Mouse (Mus musculus) heart, embryonic 10.5 days (tissue): ENCODE results near the gene Ripor1. TPM values are rescaled to one million over a fixed set of nuclear protein-coding genes. Genes with fewer than 3 reads are reported as not detected.
"Not testable (repeated sequence)": the region's sequence is repeated elsewhere in the genome, so short reads cannot be mapped to it uniquely, and the experiment has no call there.

Experiments used
- DNase-seq: peaks from one replicate; pipeline ENCODE4 v3.0.0-alpha.2; 2017; ENCODE audit warnings: low spot score
- H3K27ac ChIP-seq: fragments of 300-500 bp; sonication (generic); 2 replicates; pipeline ENCODE4 v1.5.1; 2016; ENCODE audit warnings: mild to moderate bottlenecking
- H3K27me3 ChIP-seq: fragments of 300-500 bp; sonication (generic); 2 replicates; pipeline ENCODE4 v1.6.1; 2016; ENCODE audit warnings: mild to moderate bottlenecking; ENCODE audit not compliant: poor library complexity, insufficient read depth, severe bottlenecking
- H3K36me3 ChIP-seq: fragments of 300-500 bp; sonication (generic); 2 replicates; pipeline ENCODE4 v1.6.1; 2016; ENCODE audit warnings: mild to moderate bottlenecking, moderate library complexity
- H3K4me1 ChIP-seq: fragments of 300-500 bp; sonication (generic); 2 replicates; pipeline ENCODE4 v1.6.1; 2016; ENCODE audit warnings: mild to moderate bottlenecking
- H3K4me3 ChIP-seq: fragments of 300-500 bp; sonication (generic); 2 replicates; pipeline ENCODE4 v1.5.1; 2016; ENCODE audit warnings: mild to moderate bottlenecking, moderate library complexity
- H3K9me3 ChIP-seq: fragments of 300-500 bp; sonication (generic); 2 replicates; pipeline ENCODE4 v1.6.1; 2016; ENCODE audit warnings: mild to moderate bottlenecking, moderate library complexity
- WGBS: fragments of 180-500 bp; shearing (Covaris S2); methylation state at CpG from one replicate; pipeline ENCODE4 v1.1.7; 2016; 5-methylcytosine and 5-hydroxymethylcytosine counted together
- polyA plus RNA-seq: library from polyadenylated mRNA; unstranded; fragments of >200 nt; fragmentation: Nextera tagmentation; extraction: Ambion mirVana; gene quantifications from 2 replicates; pipeline ENCODE4 v1.2.1, GENCODE M21; 2016

The Ripor1 gene
- polyA plus RNA-seq, 1 experiment from 2014 or later, result 34.8 TPM

DNA sequence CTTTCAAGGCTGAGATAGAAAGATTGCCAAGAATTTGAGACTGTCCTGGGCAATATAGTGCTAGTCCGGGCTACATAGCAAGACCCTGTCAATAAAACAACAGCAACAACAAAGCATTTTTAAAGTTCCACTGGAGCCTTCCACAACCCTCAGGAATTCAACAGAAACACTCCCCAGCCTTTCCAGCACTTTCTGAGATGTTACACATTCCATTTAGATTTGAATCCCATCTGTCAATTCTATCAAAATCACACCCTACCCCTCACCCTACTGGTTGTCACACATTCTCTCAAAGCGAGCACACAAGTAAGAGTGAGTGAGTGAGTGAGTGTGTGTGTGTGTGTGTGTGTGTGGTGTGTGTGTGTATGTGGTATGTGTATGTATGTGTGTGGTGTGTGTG is 12.6 kb upstream of the Ripor1 start:
- H3K4me1 ChIP-seq, result peaks cover 27% of the 10 kb centered on the region
- H3K27ac ChIP-seq, result no peak overlapping the region
- H3K9me3 ChIP-seq, result no peaks in the 10 kb centered on the region
- H3K36me3 ChIP-seq, result no peaks in the 10 kb centered on the region
- H3K27me3 ChIP-seq, result peaks cover 11% of the 10 kb centered on the region; the same call in 1 of the 2 replicates
- 58% methylated on average over 2 of the region's 2 CpGs for WGBS
- no peak for DNase-seq
- H3K4me3 ChIP-seq, result no peak overlapping the region

DNA sequence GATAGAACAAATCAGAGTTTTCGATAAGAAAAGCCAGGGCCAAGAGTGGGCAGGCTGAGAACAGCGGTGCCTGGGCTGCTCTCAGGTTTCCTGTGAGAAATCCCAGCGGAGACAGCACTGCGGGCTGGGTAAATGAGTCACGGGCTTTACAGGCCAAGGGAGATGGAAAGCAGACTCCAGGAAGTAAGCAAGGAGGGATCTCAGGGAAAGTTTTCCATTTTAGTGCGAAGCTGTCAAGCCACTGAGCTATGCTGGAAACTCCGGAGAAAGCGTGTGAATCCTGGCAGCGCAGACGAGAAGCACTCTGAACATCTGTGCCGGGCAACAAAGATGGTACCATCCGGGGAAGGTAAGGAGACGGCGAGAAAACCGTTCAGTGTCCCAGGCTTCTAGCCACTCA is 11.2 kb upstream of the Ripor1 start:
- Histone ChIP-seq H3K27ac (peak overlapping the region; percentile 81), H3K4me3 (peak overlapping the region; percentile 47), H3K9me3 (no peaks in the 10 kb centered on the region), H3K36me3 (0 out of 2 replicates have a peak, but pooled peaks cover 1% of the 10 kb centered on the region), H3K27me3 (peaks cover 11% of the 10 kb centered on the region; the same call in 1 of the 2 replicates), H3K4me1 (peaks cover 27% of the 10 kb centered on the region)
- 11% methylated on average over 15 of the region's 15 CpGs for WGBS
- DNase-seq, result peak; percentile 87

DNA sequence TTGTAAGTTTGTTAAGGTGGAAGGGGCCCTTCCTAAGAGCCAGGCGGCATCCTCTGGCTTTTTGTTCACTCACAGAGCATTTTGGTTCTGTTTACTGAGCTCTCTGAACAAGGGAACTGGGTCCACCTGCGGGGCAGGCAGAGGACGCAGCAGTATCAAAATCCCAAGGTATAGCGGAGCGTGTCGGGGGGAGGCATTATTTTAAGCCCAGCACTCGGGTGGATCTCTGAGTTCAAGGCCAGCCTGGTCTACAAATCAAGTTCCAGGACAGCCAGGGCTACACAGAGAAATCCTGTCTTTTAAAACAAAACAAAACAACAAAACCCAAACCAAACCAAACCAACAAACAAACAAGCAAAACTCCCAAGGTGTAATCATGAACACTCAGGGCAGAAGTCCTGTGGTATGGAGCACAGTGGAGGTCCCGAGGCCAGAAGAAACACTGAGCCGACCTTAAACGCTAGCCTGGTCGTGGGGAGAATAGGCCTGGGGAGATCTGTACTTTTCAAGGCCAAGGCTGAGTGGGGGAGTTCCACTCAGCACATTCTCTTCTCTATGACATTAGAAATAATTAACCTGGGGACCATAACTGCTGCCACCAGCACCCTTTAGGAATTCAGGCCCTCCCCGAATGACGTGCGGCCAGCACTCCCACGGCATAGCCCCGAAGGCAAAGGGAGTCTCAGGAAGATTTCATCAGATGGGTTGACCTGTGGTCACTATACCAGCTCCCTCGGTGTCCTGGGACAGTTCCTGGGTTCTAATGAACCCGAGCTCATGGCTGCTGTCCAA is 10.4 kb upstream of the Ripor1 start:
- Histone ChIP-seq H3K27me3 (peaks cover 11% of the 10 kb centered on the region; the same call in 1 of the 2 replicates), H3K27ac (peak overlapping the region; percentile 81), H3K9me3 (no peaks in the 10 kb centered on the region), H3K4me1 (peaks cover 27% of the 10 kb centered on the region), H3K4me3 (peak overlapping the region; percentile 47), H3K36me3 (0 out of 2 replicates have a peak, but pooled peaks cover 2% of the 10 kb centered on the region)
- 64% methylated on average over 18 of the region's 18 CpGs for WGBS
- DNase-seq, result no peak

DNA sequence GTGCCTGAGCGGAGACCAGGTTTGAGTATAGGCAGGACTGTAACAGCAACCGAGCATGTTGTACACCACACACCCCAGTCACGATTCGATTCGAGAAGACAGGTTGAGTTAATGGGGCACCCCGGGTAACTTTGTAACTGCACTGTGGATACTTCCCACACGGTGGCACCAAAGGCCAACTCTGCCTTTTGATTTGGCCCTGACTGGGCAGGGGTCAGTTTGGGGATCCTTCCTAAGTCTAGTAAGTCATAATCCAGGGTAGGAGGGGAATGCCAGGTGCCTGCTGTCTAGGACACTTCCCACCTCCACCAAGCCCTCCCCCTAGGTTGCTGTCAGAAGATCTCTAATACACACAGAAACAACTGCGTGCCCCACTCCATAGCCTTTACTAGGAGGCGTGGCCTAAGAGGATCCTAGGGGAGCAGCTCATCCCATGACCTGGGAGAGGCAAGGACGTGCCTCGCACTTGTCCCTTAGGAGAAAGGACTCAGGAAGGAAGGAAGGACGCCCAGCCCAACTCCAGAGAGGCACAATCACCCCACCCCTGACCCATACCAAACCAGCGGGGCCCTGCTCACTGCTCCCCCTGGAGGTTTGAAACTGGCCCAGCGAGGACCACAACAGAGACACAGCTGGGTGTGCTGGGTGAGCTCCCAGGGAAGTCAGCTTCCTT is 8.6 kb upstream of the Ripor1 start:
- Histone ChIP-seq H3K4me3 (peak overlapping the region; percentile 45), H3K4me1 (peaks cover 27% of the 10 kb centered on the region), H3K9me3 (no peaks in the 10 kb centered on the region), H3K27me3 (peaks cover 11% of the 10 kb centered on the region; the same call in 1 of the 2 replicates), H3K36me3 (0 out of 2 replicates have a peak, but pooled peaks cover 2% of the 10 kb centered on the region), H3K27ac (peak overlapping the region; percentile 67; the same call in 1 of the 2 replicates)
- DNase-seq, result peak; percentile 82
- WGBS, result 6% methylated on average over 14 of the region's 14 CpGs

DNA sequence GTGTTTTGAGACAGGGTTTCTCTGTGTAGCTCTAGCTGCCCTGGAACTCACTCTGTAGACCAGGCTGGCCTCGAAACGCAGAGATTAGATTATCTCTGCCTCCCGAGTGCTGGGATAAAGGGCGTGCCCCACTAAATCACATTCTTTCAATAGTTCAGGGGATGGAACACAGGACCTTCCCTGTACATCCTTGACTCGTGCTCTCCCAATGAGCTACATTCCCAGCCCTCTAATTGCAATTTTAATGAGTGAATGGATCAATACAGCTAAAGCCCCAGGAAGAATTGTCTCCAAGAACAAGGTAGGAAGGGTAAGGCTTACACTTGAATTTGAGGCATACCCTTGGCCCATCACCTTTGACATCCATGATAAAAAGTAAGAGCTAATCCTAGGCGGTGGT is 6.3 kb upstream of the Ripor1 start:
- H3K27me3 ChIP-seq, result peaks cover 14% of the 10 kb centered on the region; the same call in 1 of the 2 replicates
- WGBS, result 55% methylated on average over 6 of the region's 6 CpGs
- peaks cover 24% of the 10 kb centered on the region for H3K4me1 ChIP-seq
- H3K4me3 ChIP-seq, result no peak overlapping the region
- 0 out of 2 replicates have a peak, but pooled peaks cover 2% of the 10 kb centered on the region for H3K36me3 ChIP-seq
- H3K9me3 ChIP-seq, result no peaks in the 10 kb centered on the region
- no peak for DNase-seq
- no peak overlapping the region for H3K27ac ChIP-seq

DNA sequence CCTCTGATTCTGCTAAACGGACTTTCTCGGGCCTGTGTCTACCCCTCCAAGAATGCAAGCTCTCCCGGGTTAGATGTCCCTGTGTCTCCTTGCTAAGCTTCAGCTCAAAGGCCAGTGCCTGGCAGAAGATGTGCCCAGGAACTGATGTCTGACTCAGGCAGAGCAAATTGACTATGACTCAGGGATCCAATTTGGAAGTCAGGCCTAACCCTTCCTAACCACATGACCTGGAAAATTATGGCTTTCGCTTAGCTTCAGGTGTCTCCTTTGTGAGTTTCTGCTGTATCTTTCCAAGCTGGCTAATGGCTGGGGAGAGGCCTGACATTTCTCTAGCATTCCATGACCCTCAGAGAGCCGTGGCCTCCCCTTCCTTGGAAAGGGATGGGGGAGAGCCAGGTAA is 3.8 kb upstream of the Ripor1 start:
- H3K36me3 ChIP-seq, result 0 out of 2 replicates have a peak, but pooled peaks cover 2% of the 10 kb centered on the region
- no peak for DNase-seq
- WGBS, result 65% methylated on average over 5 of the region's 5 CpGs
- no peak overlapping the region for H3K4me3 ChIP-seq
- peaks cover 23% of the 10 kb centered on the region for H3K4me1 ChIP-seq
- H3K27me3 ChIP-seq, result 0 out of 2 replicates have a peak, but pooled peaks cover 4% of the 10 kb centered on the region
- no peak overlapping the region for H3K27ac ChIP-seq
- no peaks in the 10 kb centered on the region for H3K9me3 ChIP-seq

DNA sequence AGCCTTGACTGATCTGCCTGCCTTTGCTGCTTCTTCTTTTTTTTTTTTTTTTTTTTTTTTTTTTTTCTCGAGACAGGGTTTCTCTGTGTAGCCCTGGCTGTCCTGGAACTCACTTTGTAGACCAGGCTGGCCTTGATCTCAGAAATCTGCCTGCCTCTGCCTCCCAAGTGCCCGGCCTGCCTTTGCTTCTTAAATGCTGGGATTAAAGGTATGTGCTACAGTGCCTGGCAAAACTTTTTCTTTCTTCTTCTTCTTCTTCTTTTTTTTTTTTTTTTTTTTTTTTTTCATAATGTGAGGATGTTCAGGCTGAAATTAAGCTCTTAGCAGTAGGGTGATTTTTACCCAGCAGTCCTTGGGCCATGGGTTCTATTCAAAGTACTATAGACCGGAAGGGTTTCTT is 2.5 kb upstream of the Ripor1 start:
- H3K27me3 ChIP-seq, H3K9me3 ChIP-seq, H3K4me3 ChIP-seq, DNase-seq, H3K27ac ChIP-seq, H3K36me3 ChIP-seq: not testable (repeated sequence)
- WGBS, result 71% methylated on average over 3 of the region's 3 CpGs
- peaks cover 29% of the 10 kb centered on the region for H3K4me1 ChIP-seq

DNA sequence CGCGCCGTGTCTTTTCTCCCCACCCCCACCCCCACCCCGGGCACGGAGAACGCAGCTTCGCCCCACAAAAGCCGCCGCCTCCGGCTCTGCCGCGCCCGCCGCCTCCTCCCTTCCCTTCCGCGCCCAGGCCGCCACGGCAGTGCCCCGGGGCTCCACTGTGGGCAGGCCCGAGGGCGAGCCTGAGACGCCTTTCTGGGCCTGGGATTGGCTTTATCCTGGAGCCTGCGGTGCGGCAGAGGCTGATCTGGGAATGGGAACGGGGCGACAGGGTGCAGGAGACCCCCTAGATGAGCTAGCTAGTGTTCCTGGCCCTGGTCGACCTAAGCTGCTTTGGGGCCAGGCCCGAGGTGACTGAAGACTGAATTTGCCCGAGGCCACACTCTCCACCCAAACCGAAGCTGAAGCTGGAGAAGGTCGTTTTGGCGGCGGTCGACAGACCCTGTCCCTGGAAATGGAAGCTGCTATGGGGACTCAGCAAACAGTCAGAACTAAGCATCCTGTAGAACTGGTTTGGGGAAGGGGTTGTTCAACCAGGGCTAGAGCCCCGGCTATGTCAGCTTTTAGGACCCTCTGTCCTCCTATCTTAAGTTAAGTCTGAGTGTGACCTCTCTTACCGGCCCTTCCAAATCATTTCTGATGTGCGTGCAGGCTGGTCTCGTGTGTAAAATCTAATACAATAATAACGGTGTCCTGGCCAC is 585 bp downstream of the Ripor1 start:
- H3K27ac ChIP-seq, result peak overlapping the region; percentile 94
- peak overlapping the region; percentile 87 for H3K4me3 ChIP-seq
- WGBS, result 1% methylated on average over 39 of the region's 39 CpGs
- no peak for DNase-seq
- H3K4me1 ChIP-seq, result peaks cover 48% of the 10 kb centered on the region
- H3K36me3 ChIP-seq, result no peaks in the 10 kb centered on the region
- H3K27me3 ChIP-seq, result 0 out of 2 replicates have a peak, but pooled peaks cover 4% of the 10 kb centered on the region
- no peaks in the 10 kb centered on the region for H3K9me3 ChIP-seq

DNA sequence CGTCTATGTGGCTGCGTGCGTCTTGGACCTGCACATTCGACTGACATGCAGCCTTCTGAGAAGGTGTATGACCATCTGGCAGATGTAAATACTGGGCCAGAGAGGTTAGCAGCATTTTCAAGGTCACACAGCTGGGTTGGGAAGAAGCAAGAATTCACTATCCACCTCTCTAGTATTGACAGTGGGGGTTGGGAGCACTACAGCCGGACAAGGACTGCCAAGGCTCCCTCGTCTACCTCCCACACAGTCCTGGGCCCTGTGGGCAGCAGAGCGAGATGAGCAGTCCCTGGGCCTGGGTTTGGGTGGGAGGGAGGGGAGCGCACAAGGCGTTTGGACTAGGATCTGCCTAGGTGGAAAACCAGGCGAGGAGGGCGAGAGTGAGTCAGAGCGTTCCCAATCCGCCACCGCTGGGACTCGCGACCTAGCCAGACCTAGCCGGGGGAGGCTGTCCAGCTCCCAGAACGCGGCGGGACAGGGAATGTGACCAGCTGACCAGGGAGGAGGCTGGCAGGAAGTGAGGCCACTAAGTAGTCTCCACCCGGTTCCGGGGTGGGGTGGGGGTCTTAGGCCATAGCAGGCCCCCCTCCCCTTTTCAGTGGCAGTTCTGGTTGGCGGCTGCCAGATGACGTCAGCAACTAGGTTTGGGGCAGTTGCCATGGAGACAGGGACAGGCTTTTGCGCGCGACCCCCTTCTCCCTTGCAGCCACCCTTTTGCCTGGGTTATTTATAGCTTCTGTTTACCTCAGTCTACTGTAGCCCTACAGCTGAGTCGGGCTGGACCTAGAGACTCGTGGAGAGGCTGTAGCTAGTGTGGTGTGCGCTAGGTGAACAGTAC is 1.4 kb downstream of the Ripor1 start:
- Histone ChIP-seq H3K36me3 (no peaks in the 10 kb centered on the region), H3K4me3 (peak overlapping the region; percentile 87)
- 2% methylated on average over 30 of the region's 30 CpGs for WGBS

DNA sequence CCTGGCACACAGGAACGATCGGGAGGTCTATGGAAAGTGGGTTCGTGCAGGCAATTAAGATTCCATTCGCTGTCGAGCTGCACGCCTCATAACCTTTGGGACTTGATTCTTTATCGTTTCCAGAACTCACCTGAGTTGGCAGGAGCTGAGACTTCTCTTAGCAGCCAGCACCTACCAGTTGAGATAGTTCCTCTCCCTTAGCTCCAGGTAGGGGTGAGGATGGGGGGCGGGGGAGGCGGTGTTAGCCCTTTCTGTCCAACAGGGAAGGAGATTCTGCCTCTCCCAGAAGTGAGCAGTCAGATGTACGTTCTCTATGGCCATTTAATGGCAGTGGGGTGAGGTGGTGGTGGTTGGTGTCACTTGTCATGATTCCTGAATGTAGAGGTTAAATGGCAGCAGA is 2.0 kb downstream of the Ripor1 start:
- Histone ChIP-seq H3K27me3 (peaks cover 8% of the 10 kb centered on the region), H3K36me3 (no peaks in the 10 kb centered on the region), H3K9me3 (no peaks in the 10 kb centered on the region), H3K4me3 (peak overlapping the region; percentile 87), H3K4me1 (peaks cover 48% of the 10 kb centered on the region), H3K27ac (peak overlapping the region; percentile 94)
- no peak for DNase-seq
- 6% methylated on average over 10 of the region's 10 CpGs for WGBS

More for the DNA sequence above, 1.4 kb downstream of the Ripor1 start:
- Histone ChIP-seq H3K9me3 (no peaks in the 10 kb centered on the region), H3K27ac (peak overlapping the region; percentile 94), H3K4me1 (peaks cover 48% of the 10 kb centered on the region), H3K27me3 (0 out of 2 replicates have a peak, but pooled peaks cover 4% of the 10 kb centered on the region)
- DNase-seq, result peak; percentile 96

DNA sequence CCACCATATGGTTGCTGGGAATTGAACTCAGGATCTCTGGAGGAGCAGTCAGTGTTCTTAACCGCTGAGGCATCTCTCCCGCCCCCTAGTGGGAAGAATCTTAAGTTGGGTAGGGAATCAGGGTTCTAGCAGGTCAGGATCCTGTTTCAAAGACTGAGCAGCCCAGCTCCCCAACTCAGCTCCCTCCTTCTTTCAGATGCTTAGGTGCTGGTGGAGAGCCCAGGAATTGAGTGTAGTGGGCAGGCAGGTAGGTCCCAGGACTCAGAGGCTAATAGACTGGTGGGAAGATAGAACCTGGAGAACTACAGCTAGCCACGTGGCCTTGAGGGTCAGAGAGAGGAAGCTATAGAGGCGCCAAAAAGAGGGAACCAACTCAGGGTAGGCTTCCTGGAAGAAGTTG is 2.6 kb downstream of the Ripor1 start:
- Histone ChIP-seq H3K4me1 (peaks cover 50% of the 10 kb centered on the region), H3K9me3 (no peaks in the 10 kb centered on the region), H3K4me3 (peak overlapping the region; percentile 87; the same call in 1 of the 2 replicates), H3K27me3 (peaks cover 14% of the 10 kb centered on the region), H3K36me3 (no peaks in the 10 kb centered on the region), H3K27ac (no peak overlapping the region)
- DNase-seq, result no peak
- WGBS, result 31% methylated on average over 4 of the region's 4 CpGs

DNA sequence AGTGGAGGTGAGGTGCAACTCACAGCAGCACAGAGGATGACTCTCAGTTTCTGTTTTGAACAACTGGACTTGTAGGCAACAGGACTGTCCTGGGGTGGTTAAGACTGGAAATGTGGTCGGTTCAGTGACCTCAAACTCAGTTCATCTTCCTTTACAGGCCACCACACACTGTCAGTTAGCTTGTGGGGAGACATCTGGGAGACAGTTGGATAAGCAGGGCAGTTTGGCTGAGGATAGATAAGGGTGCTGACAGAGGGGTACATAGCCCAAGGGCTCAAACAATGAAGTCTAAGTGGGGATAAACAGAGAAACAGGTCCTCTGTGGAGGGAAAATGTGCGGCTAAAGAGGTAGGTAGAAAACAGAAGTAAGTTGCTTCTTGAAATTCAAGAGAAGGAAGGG is 4.3 kb downstream of the Ripor1 start:
- Histone ChIP-seq H3K9me3 (no peaks in the 10 kb centered on the region), H3K4me3 (no peak overlapping the region), H3K36me3 (no peaks in the 10 kb centered on the region), H3K27ac (no peak overlapping the region), H3K27me3 (peaks cover 14% of the 10 kb centered on the region), H3K4me1 (peaks cover 60% of the 10 kb centered on the region)
- DNase-seq, result no peak
- 40% methylated on average over 2 of the region's 2 CpGs for WGBS
